Mouse (Mus musculus) heart, embryonic 12.5 days (tissue): ENCODE data around the gene Klhl35. TPM values are rescaled to one million over a fixed set of nuclear protein-coding genes. Genes with fewer than 3 reads are reported as not detected.
A peak's percentile ranks its signal among the peaks of the same experiment; 100 is the strongest.

ENCODE experiments used
- ATAC-seq: fragments of 200-750 bp; cut with Nextera tagmentation; 2 replicates; pipeline ENCODE4 v1.8.0; 2017; ENCODE audit warnings: moderate TSS enrichment, moderate library complexity; ENCODE audit not compliant: insufficient number of reproducible peaks, low FRiP score
- H3K27ac ChIP-seq: fragments of 300-500 bp; sonication (generic); 2 replicates; pipeline ENCODE4 v1.5.1; 2016; ENCODE audit warnings: mild to moderate bottlenecking, moderate library complexity; ENCODE audit not compliant: poor library complexity, severe bottlenecking
- H3K27me3 ChIP-seq: fragments of 300-500 bp; sonication (generic); replicated peaks from 2 replicates; pipeline ENCODE4 v1.6.1; 2016; ENCODE audit warnings: mild to moderate bottlenecking, moderate library complexity
- H3K36me3 ChIP-seq: fragments of 300-500 bp; sonication (generic); 2 replicates; pipeline ENCODE4 v1.6.1; 2016; ENCODE audit warnings: mild to moderate bottlenecking, moderate library complexity
- H3K4me1 ChIP-seq: fragments of 300-500 bp; sonication (generic); replicated peaks from 2 replicates; pipeline ENCODE4 v1.6.1; 2016; ENCODE audit warnings: mild to moderate bottlenecking
- H3K4me2 ChIP-seq: fragments of 300-500 bp; sonication (generic); 2 replicates; pipeline ENCODE4 v1.6.1; 2016; ENCODE audit warnings: mild to moderate bottlenecking, moderate library complexity
- H3K4me3 ChIP-seq: fragments of 300-500 bp; sonication (generic); 2 replicates; pipeline ENCODE4 v1.5.1; 2016; ENCODE audit warnings: mild to moderate bottlenecking
- H3K9ac ChIP-seq: fragments of 300-500 bp; sonication (generic); 2 replicates; pipeline ENCODE4 v1.6.1; 2016; ENCODE audit warnings: mild to moderate bottlenecking, moderate library complexity
- H3K9me3 ChIP-seq: fragments of 300-500 bp; sonication (generic); replicated peaks from 2 replicates; pipeline ENCODE4 v1.6.1; 2016; ENCODE audit warnings: mild to moderate bottlenecking, moderate library complexity
- WGBS: fragments of 180-500 bp; shearing (Covaris S2); methylation state at CpG from one replicate; pipeline ENCODE4 v1.1.7; 2016; 5-methylcytosine and 5-hydroxymethylcytosine counted together
- polyA plus RNA-seq: library from polyadenylated mRNA; unstranded; fragments of >200 nt; fragmentation: Nextera tagmentation; extraction: Ambion mirVana; gene quantifications from 2 replicates; pipeline ENCODE4 v1.2.1, GENCODE M21; 2016

The Klhl35 gene
- polyA plus RNA-seq, 1 experiment from 2014 or later: 1.3 TPM

DNA sequence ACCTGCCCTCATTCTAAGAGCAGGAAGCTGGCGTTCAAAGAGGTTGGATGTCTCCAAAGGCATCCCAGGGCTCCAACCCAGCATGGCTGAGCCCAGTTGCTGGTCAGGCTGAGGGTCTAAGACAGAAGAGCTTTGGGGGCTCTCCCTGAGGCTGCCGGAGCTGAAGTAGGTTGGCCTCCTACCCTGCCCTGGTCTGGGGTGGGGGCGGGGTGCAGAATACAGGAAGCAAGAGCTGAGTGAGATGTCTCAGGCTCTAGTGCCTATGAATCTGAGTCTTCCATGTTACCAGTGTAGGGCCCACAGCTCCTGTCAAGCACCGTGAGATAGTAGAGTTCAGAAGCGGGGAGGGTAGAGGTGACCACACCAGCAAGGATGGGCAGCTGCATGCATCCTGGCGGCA is 32.9 kb upstream of the Klhl35 start:
- ATAC-seq: 0 out of 2 replicates have a peak, but pooled peaks have one; percentile 4
- Histone ChIP-seq H3K4me2 (no peak overlapping the region), H3K4me1 (peaks cover 56% of the 10 kb centered on the region), H3K36me3 (no peaks in the 10 kb centered on the region; the same call in 1 of the 2 replicates), H3K9ac (0 out of 2 replicates have a peak overlapping the region, but pooled peaks have one; percentile 8), H3K27ac (no peak overlapping the region), H3K9me3 (no peaks in the 10 kb centered on the region), H3K4me3 (no peak overlapping the region), H3K27me3 (no peaks in the 10 kb centered on the region)
- WGBS: 74% methylated on average over 6 of the region's 6 CpGs

DNA sequence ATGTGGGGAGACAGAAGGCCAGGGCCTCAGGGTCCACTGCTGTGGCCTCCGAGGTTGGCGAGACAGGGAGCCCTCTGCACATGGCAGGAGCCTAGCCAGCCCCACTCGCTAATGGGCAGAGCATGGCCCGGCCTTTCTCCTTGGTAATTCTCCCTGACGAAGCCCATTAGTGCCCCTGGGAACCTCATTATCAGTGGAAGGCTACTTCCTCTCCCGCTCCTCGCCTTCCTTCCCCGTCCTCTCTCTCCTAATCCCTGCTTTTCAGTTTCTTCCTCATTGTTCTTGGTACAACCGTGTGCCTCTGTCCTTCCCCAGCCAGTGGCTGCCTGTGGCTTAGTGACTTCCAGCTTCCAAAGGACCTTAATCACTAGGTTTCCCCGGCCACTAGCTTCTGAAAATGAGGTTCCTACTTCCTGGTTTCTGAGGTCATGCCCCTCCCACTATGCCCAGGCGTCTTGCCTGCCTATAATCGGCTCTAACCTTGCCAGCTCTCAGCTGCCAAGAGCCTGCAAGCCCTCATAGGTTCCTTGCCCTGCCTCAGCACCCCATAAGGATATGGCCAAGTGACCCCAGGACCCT is 31.0 kb upstream of the Klhl35 start:
- H3K9ac ChIP-seq: 0 out of 2 replicates have a peak overlapping the region, but pooled peaks have one; percentile 23
- no peaks in the 10 kb centered on the region for H3K27me3 ChIP-seq
- peak overlapping the region; percentile 6; the same call in 1 of the 2 replicates for H3K27ac ChIP-seq
- H3K4me3 ChIP-seq: no peak overlapping the region
- no peaks in the 10 kb centered on the region for H3K9me3 ChIP-seq
- WGBS: 37% methylated on average over 12 of the region's 12 CpGs
- H3K4me2 ChIP-seq: no peak overlapping the region
- ATAC-seq: no peak
- peaks cover 56% of the 10 kb centered on the region for H3K4me1 ChIP-seq
- H3K36me3 ChIP-seq: peaks cover 5% of the 10 kb centered on the region; the same call in 1 of the 2 replicates

DNA sequence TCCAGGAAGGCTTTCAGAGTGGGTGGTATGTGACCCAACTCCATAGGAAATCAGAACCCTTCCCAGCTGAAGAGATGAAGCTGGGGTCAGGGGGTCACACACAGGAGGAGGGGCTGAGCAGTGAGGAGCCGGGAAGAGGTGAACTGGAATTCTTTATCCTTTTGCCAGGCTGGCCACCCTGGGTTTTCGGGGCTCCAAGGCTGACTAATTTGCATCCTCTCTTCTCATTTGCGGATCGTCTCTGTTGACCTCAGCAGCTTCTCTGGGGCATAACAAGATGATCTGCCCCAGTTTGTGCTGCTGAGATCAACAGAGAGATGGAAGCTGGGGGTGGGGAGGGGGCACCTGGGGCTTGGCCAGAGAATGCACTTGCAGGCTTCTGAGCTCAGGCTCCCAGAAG is 29.3 kb upstream of the Klhl35 start:
- no peaks in the 10 kb centered on the region for H3K27me3 ChIP-seq
- no peak for ATAC-seq
- H3K36me3 ChIP-seq: peaks cover 5% of the 10 kb centered on the region; the same call in 1 of the 2 replicates
- no peak overlapping the region; the same call in 1 of the 2 replicates for H3K9ac ChIP-seq
- H3K4me2 ChIP-seq: no peak overlapping the region
- 19% methylated on average over 4 of the region's 4 CpGs for WGBS
- H3K4me1 ChIP-seq: peaks cover 65% of the 10 kb centered on the region
- no peak overlapping the region for H3K27ac ChIP-seq
- H3K4me3 ChIP-seq: no peak overlapping the region
- H3K9me3 ChIP-seq: no peaks in the 10 kb centered on the region

DNA sequence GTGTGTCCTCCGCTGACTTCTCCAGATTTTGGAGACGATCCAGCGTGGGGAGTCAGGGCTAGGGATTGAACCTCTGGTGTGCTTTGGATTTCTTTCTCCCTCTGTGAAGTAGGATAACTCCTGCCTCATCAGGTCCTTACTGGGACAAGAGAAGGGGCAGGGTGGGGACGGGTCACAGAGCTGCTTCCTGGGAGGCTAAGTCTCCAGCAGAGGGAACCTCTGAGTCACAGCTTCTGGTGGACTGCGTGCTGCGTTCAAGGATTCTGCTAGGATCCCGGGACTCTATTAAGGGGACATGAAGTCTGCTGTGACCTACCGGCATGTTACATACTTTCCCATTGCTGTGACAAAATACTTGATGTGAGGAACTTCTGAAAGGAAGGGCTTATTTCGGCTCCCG is 26.9 kb upstream of the Klhl35 start:
- no peak for ATAC-seq
- H3K27ac ChIP-seq: no peak overlapping the region
- H3K9me3 ChIP-seq: no peaks in the 10 kb centered on the region
- H3K4me1 ChIP-seq: peaks cover 67% of the 10 kb centered on the region
- no peaks in the 10 kb centered on the region for H3K27me3 ChIP-seq
- H3K9ac ChIP-seq: no peak overlapping the region
- no peak overlapping the region for H3K4me2 ChIP-seq
- no peak overlapping the region for H3K4me3 ChIP-seq
- peaks cover 9% of the 10 kb centered on the region; the same call in 1 of the 2 replicates for H3K36me3 ChIP-seq
- 70% methylated on average over 10 of the region's 10 CpGs for WGBS

DNA sequence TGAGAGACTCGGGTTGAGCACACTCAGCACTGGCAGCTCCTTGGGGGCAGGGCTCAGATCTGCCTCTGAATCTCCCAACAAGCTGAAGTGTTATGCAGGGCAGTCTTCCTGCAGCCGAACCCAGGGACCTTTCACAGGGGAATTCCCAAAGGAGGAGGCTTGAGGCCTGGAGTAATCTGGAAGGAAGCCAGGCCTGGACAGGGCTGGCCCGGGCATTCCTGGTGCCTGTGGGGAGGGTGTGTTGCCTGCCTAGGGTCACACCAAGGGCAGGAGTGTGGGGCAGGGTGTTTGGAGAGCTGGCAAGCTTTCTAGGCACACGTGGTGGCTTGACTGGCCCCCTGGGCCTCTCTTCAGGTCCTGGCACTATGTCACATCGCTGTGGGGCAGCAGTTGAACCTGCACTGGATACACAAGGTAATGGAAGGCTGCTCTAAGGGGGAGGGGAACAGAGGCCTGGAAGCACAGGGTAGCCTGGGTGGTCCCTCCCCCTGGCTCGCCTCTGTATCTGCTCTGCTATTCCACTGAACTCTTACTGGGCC is 24.2 kb upstream of the Klhl35 start:
- 0 out of 2 replicates have a peak overlapping the region, but pooled peaks have one; percentile 5 for H3K4me3 ChIP-seq
- peak overlapping the region; percentile 95 for H3K27ac ChIP-seq
- 9% methylated on average over 6 of the region's 6 CpGs for WGBS
- peak overlapping the region; percentile 29 for H3K9ac ChIP-seq
- no peaks in the 10 kb centered on the region for H3K9me3 ChIP-seq
- peaks cover 12% of the 10 kb centered on the region; the same call in 1 of the 2 replicates for H3K36me3 ChIP-seq
- peak; percentile 82 for ATAC-seq
- peak overlapping the region; percentile 41 for H3K4me2 ChIP-seq
- no peaks in the 10 kb centered on the region for H3K27me3 ChIP-seq
- peaks cover 58% of the 10 kb centered on the region for H3K4me1 ChIP-seq

DNA sequence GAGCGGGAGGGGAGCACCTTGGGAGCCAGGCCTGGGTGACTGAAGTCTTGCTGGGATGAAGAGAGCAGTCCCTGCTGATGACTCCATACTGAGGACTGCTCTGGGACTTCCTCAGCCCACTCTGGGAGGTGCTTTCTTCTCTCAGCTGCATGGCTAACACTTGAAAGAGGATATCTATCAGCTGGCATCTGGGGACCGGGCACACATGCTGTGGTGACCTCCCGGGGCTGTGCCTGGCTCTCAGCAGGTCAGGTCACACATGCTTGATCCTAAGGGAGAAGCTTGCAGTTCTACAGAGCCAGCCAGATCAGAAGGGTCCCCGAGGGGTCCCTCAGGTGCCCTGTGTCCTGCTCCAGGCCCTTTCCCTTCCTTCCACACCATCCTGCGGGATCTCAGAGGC is 22.6 kb upstream of the Klhl35 start:
- Histone ChIP-seq H3K27me3 (no peaks in the 10 kb centered on the region), H3K4me2 (no peak overlapping the region), H3K4me1 (peaks cover 53% of the 10 kb centered on the region), H3K9ac (peak overlapping the region; percentile 43; the same call in 1 of the 2 replicates), H3K9me3 (no peaks in the 10 kb centered on the region), H3K27ac (peak overlapping the region; percentile 95), H3K4me3 (no peak overlapping the region), H3K36me3 (peaks cover 10% of the 10 kb centered on the region; the same call in 1 of the 2 replicates)
- no peak for ATAC-seq
- 40% methylated on average over 5 of the region's 5 CpGs for WGBS

DNA sequence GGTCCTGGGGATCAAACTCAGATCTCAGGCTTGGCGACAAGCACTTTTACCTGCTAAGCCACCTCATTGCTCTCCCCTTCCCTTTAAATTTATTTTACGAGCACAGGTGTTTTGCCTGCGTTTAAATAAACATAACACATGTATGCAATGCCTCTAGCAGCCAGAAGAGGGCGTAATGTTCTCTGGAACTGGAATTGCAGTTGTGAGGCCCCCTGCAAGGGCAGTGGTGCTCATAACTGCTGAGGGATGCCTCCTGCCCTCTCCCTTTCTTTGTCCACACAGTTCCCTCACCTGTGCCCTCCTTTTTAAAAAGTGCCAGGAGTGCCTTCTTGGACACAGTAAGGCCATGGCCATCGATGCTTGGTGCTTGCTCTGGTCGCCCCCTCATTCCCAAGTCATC is 21.8 kb upstream of the Klhl35 start:
- Histone ChIP-seq H3K9ac (no peak overlapping the region), H3K27me3 (no peaks in the 10 kb centered on the region), H3K9me3 (no peaks in the 10 kb centered on the region), H3K4me2 (no peak overlapping the region), H3K4me3 (no peak overlapping the region), H3K4me1 (peaks cover 46% of the 10 kb centered on the region), H3K27ac (no peak overlapping the region), H3K36me3 (peaks cover 16% of the 10 kb centered on the region; the same call in 1 of the 2 replicates)
- ATAC-seq: no peak
- 67% methylated on average over 6 of the region's 6 CpGs for WGBS

DNA sequence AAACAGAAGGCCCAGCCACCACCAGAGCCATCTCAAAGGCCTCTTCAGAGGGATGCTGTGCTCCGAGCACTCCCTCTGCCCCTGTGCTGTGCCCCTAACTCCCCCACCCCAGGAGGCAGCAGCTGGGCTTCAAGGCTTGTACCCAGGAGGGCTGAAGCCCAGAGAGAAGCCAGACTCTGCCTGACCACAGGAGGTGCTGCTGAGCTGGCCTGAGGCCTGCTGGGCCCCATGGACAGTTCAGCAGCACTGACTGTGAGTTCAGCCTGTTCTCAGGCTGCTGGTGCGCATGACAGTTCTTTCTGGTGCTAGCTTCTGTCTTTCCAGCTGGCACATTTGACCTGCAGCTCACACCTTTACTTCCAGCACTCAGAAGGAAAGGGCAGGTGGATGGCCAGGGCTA is 20.0 kb upstream of the Klhl35 start:
- no peaks in the 10 kb centered on the region for H3K9me3 ChIP-seq
- no peak for ATAC-seq
- no peak overlapping the region for H3K4me3 ChIP-seq
- H3K4me2 ChIP-seq: no peak overlapping the region
- peaks cover 42% of the 10 kb centered on the region for H3K4me1 ChIP-seq
- H3K27me3 ChIP-seq: no peaks in the 10 kb centered on the region
- WGBS: 85% methylated on average over 2 of the region's 2 CpGs
- peaks cover 18% of the 10 kb centered on the region; the same call in 1 of the 2 replicates for H3K36me3 ChIP-seq
- H3K27ac ChIP-seq: no peak overlapping the region
- H3K9ac ChIP-seq: no peak overlapping the region

DNA sequence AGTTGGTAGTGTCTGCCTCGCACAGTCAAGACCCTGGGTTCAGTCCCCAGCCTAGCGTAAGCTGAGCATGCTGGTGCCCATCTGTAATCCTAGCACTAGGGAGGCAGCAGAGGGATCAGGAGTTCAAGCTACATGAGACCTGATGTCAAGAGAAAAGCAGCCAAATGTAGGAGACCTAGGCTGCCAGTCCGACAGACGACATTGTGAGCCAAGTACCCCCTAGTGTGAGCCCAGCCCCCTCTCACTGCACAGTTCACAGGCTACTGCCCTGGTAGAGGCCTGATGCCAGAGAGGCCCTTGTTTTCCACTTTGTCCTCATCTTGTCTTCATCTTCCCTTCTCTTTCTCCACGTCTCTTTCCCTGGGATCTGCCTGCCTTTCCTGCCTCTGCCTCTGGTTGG is 18.5 kb upstream of the Klhl35 start:
- WGBS: 80% methylated on average over 5 of the region's 5 CpGs
- no peak for ATAC-seq
- peaks cover 18% of the 10 kb centered on the region; the same call in 1 of the 2 replicates for H3K36me3 ChIP-seq
- no peak overlapping the region for H3K4me2 ChIP-seq
- H3K4me1 ChIP-seq: peaks cover 30% of the 10 kb centered on the region
- H3K9ac ChIP-seq: no peak overlapping the region
- no peaks in the 10 kb centered on the region for H3K9me3 ChIP-seq
- no peak overlapping the region for H3K27ac ChIP-seq
- no peaks in the 10 kb centered on the region for H3K27me3 ChIP-seq
- H3K4me3 ChIP-seq: no peak overlapping the region

DNA sequence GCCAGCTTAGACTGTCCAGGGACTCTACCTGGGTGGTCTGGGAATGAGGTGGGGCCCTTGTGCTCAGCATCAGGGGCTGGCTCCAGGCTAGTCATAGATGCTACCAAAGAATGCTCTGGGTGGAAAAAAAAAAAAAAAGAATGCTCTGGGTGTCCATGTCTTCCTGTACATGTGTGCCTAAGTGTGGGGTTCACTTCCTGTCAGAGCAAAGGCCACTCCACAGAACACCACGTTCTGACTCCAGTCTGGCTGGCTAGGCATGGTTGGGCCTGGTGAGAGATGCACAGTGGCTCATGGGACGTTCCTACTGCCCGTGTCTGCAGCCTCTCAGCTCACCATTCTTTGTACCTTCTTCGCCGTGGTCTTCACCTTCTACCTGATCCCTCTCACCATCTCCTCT is 17.2 kb upstream of the Klhl35 start:
- 72% methylated on average over 5 of the region's 5 CpGs for WGBS
- ATAC-seq: no peak

DNA sequence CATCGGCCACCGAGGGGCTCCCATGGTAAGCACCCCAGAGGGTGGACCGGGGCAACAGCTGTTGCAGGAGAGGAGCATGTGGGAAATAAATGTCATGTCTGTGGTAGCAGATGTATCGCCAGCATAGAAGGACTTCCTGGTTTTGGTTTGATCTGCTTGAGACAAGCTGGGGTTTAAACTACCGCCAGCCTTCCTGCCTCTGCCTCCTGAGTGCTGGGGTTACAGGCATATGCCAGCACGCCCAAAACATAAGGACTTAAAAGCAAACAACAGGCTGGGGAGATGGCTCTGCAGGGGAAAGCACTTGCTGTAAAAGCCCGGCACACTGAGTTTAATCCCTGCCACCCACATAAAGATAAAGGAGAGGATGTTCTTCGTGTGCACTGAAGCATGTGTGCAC is 16.7 kb upstream of the Klhl35 start:
- ATAC-seq: no peak
- Histone ChIP-seq H3K4me3 (no peak overlapping the region), H3K27ac (no peak overlapping the region), H3K4me2 (no peak overlapping the region), H3K36me3 (peaks cover 19% of the 10 kb centered on the region; the same call in 1 of the 2 replicates), H3K9me3 (no peaks in the 10 kb centered on the region), H3K9ac (no peak overlapping the region), H3K27me3 (no peaks in the 10 kb centered on the region), H3K4me1 (peaks cover 24% of the 10 kb centered on the region)
- WGBS: 70% methylated on average over 8 of the region's 8 CpGs

More for the DNA sequence above, 17.2 kb upstream of the Klhl35 start:
- Histone ChIP-seq H3K4me1 (peaks cover 28% of the 10 kb centered on the region), H3K36me3 (peaks cover 15% of the 10 kb centered on the region; the same call in 1 of the 2 replicates), H3K27me3 (no peaks in the 10 kb centered on the region), H3K4me2 (no peak overlapping the region), H3K4me3 (no peak overlapping the region), H3K27ac (no peak overlapping the region), H3K9me3 (no peaks in the 10 kb centered on the region), H3K9ac (no peak overlapping the region)
